Mouse (Mus musculus) cerebellum, adult 18-20 months (tissue): ENCODE results near the gene Galt.
"Not testable (repeated sequence)": the region's sequence is repeated elsewhere in the genome, so short reads cannot be mapped to it uniquely, and the experiment has no call there.

Experiments used
- DNase-seq, 2 experiments: peaks; one replicate each; pipeline ENCODE4 v3.0.0; 2021

Gene Galt

DNA sequence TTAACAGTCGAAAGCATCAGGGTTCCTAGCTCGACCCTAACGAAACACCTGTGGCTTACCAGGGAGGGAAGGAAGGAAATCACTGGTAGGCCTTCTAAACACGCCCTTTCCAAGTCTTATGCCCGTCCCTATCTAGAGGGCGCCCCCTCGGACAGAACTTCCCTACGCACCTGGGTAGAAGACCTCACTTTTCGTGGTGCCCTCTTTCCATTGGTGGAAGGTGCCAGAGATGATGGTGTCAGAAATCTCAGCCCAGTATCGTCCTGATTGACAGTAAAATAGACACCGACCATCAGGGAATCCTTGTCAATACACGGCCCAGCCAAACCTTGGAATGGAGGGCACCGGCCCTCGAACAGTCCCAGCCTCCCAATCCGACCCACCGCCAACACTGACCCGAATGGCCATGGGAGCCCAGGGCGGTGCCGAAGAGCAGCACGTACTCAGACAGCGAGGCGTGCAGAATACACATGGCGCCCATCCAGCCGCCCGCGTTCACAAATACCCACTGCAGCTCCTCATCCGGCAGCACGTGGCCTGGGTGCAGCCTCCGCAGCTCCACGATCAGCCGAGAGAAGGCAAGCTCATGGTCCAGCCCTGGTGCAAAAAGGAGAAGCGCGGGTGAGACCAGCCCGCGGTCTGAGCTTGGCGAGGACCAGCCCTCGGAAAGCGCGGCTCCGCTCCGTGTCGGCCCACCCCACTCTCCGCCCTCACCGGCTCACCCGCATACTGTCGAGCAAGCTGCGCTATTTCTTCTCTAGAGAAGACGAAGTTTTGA is 14.5 kb upstream of the Galt start:
- no peak for DNase-seq

DNA sequence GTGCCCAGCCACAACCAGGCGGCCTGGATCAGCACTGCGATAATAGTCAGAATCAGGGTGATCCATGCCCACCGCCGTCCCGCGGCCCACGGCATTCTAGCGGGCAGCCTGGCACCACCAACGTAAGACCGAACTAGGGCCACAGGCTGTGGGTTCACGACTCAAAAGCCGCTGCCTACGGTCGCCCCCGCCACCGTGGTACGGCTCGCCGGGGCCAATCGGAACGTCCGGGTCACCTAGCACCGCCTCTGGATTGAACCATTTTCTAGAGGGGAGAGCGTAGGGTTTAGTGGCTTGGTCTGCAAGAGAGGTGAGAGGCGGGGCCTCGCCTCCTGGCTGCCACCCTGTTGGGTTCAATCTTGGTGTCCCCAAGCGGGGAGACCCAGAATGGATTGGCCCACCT is 13.9 kb upstream of the Galt start:
- DNase-seq: peak; percentile 94 to 96

DNA sequence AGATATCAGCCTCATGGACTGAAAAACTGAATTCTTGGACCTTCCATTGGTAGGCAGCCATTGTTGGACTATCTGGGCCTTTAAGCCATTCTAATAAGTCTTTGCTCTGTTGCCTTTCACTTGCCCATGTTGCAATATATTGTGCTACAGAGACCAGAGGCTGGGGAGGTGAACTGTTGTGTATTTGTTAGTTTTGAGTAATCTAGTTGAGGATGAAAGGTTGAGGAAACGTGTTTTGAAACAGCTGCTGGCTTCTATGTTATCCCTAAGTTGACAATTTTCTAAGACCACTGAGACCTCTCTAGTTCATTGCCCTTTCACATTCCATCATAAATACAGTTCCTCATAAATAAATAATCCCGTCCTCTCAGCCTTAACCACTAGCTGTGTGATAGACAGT is 10.9 kb upstream of the Galt start:
- no peak for DNase-seq

- DNase-seq: no peak
These were observed 10.0 kb upstream of the Galt start for GRCm38 (mm10) chr4:41745021-41745420.

DNA sequence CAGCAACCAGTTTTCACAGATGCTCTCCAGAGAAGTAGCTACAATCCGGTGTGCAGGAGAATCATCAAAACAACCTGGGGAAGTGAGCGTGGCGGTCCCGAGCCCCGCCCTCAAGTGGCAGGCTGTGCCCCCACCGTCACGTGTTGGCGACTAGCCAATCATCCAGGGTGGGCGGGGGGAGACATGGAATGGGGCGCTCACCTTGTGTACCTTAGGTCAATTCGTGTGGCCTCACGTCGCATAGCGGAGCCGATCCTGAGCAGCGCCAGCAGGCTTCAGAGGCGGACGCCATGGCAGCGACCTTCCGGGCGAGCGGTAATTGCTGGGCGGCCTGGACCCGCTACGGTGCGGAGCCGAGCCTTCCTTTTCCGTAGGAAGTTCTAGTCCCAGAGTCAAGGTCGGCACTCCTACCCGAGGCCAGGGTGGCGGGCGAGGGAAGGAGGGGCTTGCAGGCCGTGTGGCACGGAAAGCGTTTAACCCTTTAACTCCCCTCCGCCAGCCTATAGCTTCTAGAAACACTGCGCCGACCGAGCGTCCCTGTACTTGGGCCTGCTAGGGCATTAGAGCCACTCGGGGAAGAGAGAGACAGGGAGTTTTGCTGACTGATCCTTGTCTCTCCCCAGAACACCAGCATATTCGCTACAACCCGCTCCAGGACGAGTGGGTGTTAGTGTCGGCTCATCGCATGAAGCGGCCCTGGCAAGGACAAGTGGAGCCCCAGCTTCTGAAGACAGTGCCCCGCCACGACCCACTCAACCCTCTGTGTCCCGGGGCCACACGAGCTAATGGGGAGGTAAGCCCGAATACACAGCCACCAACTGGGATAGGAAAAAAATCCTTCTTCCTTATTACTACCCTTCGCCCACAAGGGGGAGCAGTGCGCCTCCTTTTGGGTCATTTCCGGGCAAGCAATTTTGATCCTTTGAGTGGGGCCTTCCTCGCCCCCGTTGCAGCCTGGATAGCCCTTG is 594 bp downstream of the Galt start, which contains the start of gene Sigmar1:
Sigmar1 (minus strand) TSS at position 820 of the 968 bp plus-strand sequence.
- DNase-seq: peak; percentile 83 to 90

GRCm38 (mm10) chr4:41756440-41756839 is 1.4 kb downstream of the Galt start:
- DNase-seq: no peak

DNA sequence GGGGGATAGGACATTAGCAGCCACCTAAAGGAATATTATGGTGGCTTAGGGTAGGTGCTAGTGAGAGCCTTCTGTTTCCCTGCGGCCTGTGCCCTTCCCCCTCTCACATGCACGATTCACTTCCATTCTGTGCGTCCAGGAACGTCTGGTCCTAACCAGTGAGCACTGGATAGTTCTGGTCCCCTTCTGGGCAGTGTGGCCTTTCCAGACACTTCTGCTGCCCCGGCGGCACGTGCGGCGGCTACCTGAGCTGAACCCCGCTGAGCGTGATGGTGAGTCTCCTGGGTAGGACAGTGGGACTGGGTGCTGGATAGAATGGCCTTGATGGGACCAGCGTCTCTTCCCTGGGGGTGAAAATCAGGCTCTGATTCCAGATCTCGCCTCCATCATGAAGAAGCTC is 2.3 kb downstream of the Galt start:
- DNase-seq: no peak

- no peak for DNase-seq
These were observed 3.0 kb downstream of the Galt start for GRCm38 (mm10) chr4:41758021-41758420.

DNA sequence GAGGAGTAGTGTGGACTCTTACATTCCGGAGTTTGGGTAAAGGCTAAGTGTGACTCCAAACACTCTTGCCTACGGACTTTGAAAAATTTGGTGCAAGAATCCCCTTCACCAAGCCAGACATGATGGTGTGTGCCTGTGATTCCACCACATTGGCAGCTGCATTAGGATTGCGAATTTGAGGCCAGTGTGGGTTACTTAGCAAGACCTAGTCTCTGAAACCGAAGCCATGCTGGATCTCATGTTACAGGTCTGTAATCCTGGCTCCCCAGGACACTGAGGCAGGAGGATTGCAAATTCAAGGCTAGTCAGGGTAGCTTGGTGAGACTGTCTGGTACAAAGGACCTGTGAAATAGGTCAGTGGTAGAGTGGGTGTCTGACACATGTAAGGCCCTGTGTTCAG is 3.7 kb downstream of the Galt start:
- DNase-seq: no peak

- DNase-seq: peak in 1 of 2 experiments; percentile 36
These were observed 4.2 kb downstream of the Galt start for GRCm38 (mm10) chr4:41759206-41759605.

- no peak for DNase-seq
These were observed 4.7 kb downstream of the Galt start for GRCm38 (mm10) chr4:41759656-41760287.

- DNase-seq: peak; percentile 89 to 90
These were observed 5.3 kb downstream of the Galt start for GRCm38 (mm10) chr4:41760288-41760721.

- no peak for DNase-seq
These were observed 5.9 kb downstream of the Galt start for GRCm38 (mm10) chr4:41760911-41761310.

- no peak for DNase-seq
These were observed 6.7 kb downstream of the Galt start for GRCm38 (mm10) chr4:41761680-41762079.

- DNase-seq: no peak
These were observed 7.2 kb downstream of the Galt start for GRCm38 (mm10) chr4:41762099-41762687.

DNA sequence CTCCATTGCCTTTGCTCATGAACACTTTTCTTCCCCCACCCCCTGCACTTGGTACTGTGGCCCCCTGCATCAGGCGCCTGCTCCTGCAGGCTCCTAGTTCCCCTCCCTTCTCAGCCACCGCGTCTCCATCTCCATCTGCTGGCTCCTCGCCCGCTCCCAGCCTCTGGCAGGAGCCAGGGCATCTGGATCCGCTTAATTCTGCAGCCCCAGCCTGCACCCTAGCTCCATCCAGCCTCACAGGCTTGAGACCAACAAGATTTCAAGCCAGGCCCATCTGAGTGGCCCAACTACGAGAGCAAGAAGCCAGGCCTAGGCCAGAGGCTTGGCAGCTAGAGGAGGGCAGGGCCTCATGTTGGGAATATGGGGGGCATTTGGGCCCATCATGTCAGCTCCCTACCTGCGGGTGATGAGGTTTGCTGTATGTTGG is 7.7 kb downstream of the Galt start:
- peak; percentile 53 to 62 for DNase-seq

- not testable (repeated sequence) for DNase-seq
These were observed 8.1 kb downstream of the Galt start for GRCm38 (mm10) chr4:41763176-41763575.

DNA sequence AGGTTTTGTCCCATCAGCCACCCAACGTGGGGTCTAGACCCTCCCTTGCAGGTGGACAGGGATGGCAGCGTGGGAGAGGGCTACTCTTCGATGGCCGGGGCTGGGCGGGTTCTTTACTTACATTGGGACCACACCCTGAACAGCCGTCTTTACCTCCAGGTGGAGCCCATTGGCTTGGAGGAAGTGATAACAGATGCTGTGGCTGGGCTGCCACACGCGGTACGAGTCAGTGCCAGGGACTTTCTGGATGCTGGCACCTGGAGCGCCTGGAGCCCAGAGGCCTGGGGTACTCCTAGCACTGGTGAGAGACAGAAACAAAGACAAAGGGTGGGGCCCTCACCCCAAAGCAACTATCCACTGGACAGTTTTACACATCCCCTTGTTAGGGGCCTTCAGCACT is 12.3 kb downstream of the Galt start:
- DNase-seq: not testable (repeated sequence)

GRCm38 (mm10) chr4:41772946-41773345 is 17.9 kb downstream of the Galt start:
- not testable (repeated sequence) for DNase-seq

GRCm38 (mm10) chr4:41773502-41773901 is 18.5 kb downstream of the Galt start:
- DNase-seq: peak; percentile 66 to 70

- peak; percentile 83 to 91 for DNase-seq
These were observed 19.0 kb downstream of the Galt start, which contains the start of gene Ccl27a for GRCm38 (mm10) chr4:41774002-41774401. TSS of gene Ccl27a (minus strand) at chr4:41774247.

- DNase-seq: not testable (repeated sequence)
These were observed 19.5 kb downstream of the Galt start for GRCm38 (mm10) chr4:41774506-41774905.
